Mouse (Mus musculus) lung, embryonic 16.5 days (tissue): ENCODE results near the gene Ly6g5b. TPM values are rescaled to one million over a fixed set of nuclear protein-coding genes. Genes with fewer than 3 reads are reported as not detected.

ENCODE experiments used
- ATAC-seq: fragments of 200-750 bp; cut with Nextera tagmentation; 2 replicates; pipeline ENCODE4 v1.8.0; 2017; ENCODE audit warnings: low read depth, mild to moderate bottlenecking, moderate library complexity
- H3K27ac ChIP-seq: fragments of 300-500 bp; sonication (generic); 2 replicates; pipeline ENCODE4 v1.5.1; 2014; ENCODE audit warnings: mild to moderate bottlenecking, control low read depth, low read length
- H3K27me3 ChIP-seq: fragments of 300-500 bp; sonication (generic); 2 replicates; pipeline ENCODE4 v1.6.1; 2014; ENCODE audit warnings: low read depth, low read length, mixed read lengths; ENCODE audit not compliant: control insufficient read depth, insufficient read depth
- H3K36me3 ChIP-seq: fragments of 300-500 bp; sonication (generic); 2 replicates; pipeline ENCODE4 v1.6.1; 2014; ENCODE audit warnings: low read length; ENCODE audit not compliant: control insufficient read depth, insufficient read depth
- H3K4me1 ChIP-seq: fragments of 300-500 bp; sonication (generic); replicated peaks from 2 replicates; pipeline ENCODE4 v1.6.1; 2014; ENCODE audit warnings: low read length, mixed read lengths; ENCODE audit not compliant: control insufficient read depth, insufficient read depth
- H3K4me2 ChIP-seq: fragments of 300-500 bp; sonication (generic); 2 replicates; pipeline ENCODE4 v1.6.1; 2014; ENCODE audit warnings: low read depth, low read length, control low read depth
- H3K4me3 ChIP-seq: fragments of 300-500 bp; sonication (generic); 2 replicates; pipeline ENCODE4 v1.5.1; 2014; ENCODE audit warnings: mild to moderate bottlenecking, low read length, control low read depth
- H3K9ac ChIP-seq: fragments of 300-500 bp; sonication (generic); 2 replicates; pipeline ENCODE4 v1.6.1; 2014; ENCODE audit warnings: low read length, control low read depth
- H3K9me3 ChIP-seq: fragments of 300-500 bp; sonication (generic); 2 replicates; pipeline ENCODE4 v1.6.1; 2016; ENCODE audit warnings: low read length; ENCODE audit not compliant: control insufficient read depth
- WGBS: fragments of 180-500 bp; shearing (Covaris S2); extraction: QIAGEN DNeasy Blood & Tissue Kit; methylation state at CpG from one replicate; pipeline ENCODE4 v1.1.7; 2014; 5-methylcytosine and 5-hydroxymethylcytosine counted together
- polyA plus RNA-seq: library from polyadenylated mRNA; unstranded; fragments of >200 nt; fragmentation: Nextera tagmentation; extraction: Ambion mirVana; gene quantifications from 2 replicates; pipeline ENCODE4 v1.2.1, GENCODE M21; 2015

Ly6g5b gene
- polyA plus RNA-seq, 1 experiment from 2014 or later = 0.60 TPM

DNA sequence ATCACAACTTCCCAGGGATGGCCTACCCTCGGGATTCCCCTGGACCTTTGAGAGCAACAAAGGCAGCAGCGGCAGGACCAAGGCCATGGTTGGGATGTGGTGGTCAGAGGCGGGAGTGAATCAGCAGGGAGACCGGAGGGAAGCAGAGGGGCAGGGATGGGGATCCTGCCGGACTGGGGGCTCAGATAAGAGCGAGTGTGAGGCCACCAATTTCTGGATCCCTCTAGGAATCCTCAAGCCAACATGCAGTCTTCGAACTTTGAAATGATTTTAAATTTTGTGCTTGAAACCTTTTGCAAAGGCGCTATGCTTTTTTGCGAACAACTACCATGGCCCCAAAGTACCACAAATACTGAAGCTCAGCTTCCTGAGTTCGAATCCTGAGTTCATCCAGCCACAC is 49.1 kb downstream of the Ly6g5b start, which contains the start of gene Mpig6b:
Mpig6b (minus strand) TSS at position 101 of the 400 bp plus-strand sequence.
- ATAC-seq = no peak
- H3K4me2 ChIP-seq = peak within 1 kb of the TSS; percentile 70
- peak within 1 kb of the TSS; percentile 61 for H3K9ac ChIP-seq
- H3K36me3 ChIP-seq = peaks cover 18% of the 10 kb centered on the region
- H3K4me1 ChIP-seq = peaks cover 24% of the 10 kb centered on the region
- H3K9me3 ChIP-seq = no peaks in the 10 kb centered on the region
- 43% methylated on average over 10 of the region's 10 CpGs for WGBS
- peak within 1 kb of the TSS; percentile 94 for H3K27ac ChIP-seq
- peak within 1 kb of the TSS; percentile 43 for H3K4me3 ChIP-seq
- H3K27me3 ChIP-seq = no peaks in the 10 kb centered on the region

DNA sequence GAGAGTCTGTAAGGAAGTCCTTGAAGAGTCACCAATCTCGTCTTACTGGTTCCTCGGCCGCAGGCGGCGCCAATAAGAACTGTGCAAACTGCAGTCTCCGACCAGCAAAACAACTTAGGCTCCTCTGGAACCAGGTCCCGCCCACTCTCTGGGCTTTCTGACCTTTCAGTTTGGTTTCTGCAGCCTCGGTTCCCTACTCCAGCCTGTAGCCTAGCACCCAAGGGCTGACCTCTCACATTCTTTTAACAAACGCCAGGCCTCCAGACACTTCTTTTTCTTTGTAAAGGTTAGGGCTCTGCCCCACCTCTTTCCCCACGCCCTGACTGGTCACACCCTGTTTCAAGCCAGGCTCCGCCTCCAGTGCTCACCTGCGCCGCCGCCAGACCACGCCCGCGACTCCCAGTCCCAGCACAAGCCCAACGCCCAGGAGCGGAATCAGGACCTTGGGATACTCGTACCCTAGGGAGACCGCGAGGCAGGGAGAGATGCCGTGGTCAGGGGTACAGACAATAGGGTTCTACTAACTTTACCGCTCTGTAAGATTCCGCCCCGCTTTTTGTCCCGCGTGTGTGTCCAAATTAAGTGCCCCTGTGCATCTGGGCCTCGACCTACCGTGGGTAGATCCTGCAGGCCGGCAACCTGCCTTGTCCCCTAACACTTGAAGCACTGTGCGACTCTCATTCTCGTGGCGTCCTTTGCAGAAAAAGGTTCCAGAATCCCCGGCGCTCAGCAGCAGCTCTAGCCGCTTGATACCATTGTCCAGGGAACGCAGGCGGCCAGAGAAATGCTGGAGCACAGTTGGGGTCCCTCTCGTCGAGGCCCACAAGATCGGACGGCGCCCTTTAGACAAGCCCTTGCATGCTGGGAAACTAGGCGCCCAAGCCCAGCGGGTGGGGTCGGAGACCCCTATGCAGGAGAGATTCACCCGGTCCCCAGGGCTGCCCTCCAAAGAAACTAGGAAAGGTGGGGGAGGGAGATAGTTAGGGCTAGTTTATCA is 50.0 kb downstream of the Ly6g5b start, which contains the start of gene Ly6g6c:
Ly6g6c (plus strand) TSS at position 438 of the 997 bp plus-strand sequence.
- 2% methylated on average over 48 of the region's 48 CpGs for WGBS
- H3K9ac ChIP-seq = peak within 1 kb of the TSS; percentile 61
- no peaks in the 10 kb centered on the region for H3K9me3 ChIP-seq
- H3K4me1 ChIP-seq = peaks cover 31% of the 10 kb centered on the region
- peak; percentile 88 for ATAC-seq
- H3K4me3 ChIP-seq = peak within 1 kb of the TSS; percentile 43
- H3K36me3 ChIP-seq = peaks cover 22% of the 10 kb centered on the region
- peak within 1 kb of the TSS; percentile 70 for H3K4me2 ChIP-seq
- H3K27me3 ChIP-seq = no peaks in the 10 kb centered on the region
- peak within 1 kb of the TSS; percentile 94 for H3K27ac ChIP-seq

DNA sequence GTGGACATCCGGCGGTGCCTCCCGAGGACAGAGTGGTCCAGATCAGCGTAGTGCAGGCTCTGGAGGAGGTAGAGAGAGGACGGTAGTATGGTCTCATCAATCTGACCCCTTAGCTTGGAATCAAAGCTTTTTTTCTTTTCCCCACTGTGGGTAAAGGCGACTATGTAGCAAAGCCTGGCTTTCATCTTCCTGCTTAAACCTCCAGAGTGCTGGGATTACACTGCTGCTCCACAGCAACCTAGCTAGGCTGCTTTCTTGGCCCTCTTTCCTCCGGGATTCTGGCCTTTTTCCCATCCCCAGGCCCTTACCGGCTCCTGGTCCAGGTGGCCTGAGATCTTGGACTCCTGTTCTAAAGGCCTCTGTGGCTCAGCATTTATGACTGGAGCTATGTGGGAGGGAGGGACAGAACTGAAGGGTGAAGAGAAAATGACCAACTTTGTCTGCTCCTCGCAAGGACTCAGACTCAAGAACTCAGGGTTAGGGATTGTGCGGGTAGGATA is 50.8 kb downstream of the Ly6g5b start:
- peak overlapping the region; percentile 94 for H3K27ac ChIP-seq
- no peaks in the 10 kb centered on the region for H3K9me3 ChIP-seq
- no peaks in the 10 kb centered on the region for H3K27me3 ChIP-seq
- H3K4me2 ChIP-seq = peak overlapping the region; percentile 70
- H3K4me1 ChIP-seq = peaks cover 35% of the 10 kb centered on the region
- no peak for ATAC-seq
- H3K4me3 ChIP-seq = peak overlapping the region; percentile 43
- WGBS = 22% methylated on average over 10 of the region's 10 CpGs
- H3K36me3 ChIP-seq = peaks cover 22% of the 10 kb centered on the region
- H3K9ac ChIP-seq = peak overlapping the region; percentile 61

Other genes starting within 250 kb of the Ly6g5b start
- 2.3 and 2.5 TPM in 2 replicates for gene Zbtb12, start 235.9 kb downstream of the Ly6g5b start, polyA plus RNA-seq
- not detected in 2 replicates for gene Gm20547, start 233.4 kb downstream of the Ly6g5b start, polyA plus RNA-seq
- 3.2 and 4.8 TPM in 2 replicates for gene C2, start 217.2 kb downstream of the Ly6g5b start, polyA plus RNA-seq
- gene Ehmt2, start 217.0 kb downstream of the Ly6g5b start, polyA plus RNA-seq = 58.2 and 62.2 TPM in 2 replicates
- 1.5 and 1.9 TPM in 2 replicates for gene Slc44a4, start 201.0 kb downstream of the Ly6g5b start, polyA plus RNA-seq
- 19.0 and 20.4 TPM in 2 replicates for gene Neu1, start 184.2 kb downstream of the Ly6g5b start, polyA plus RNA-seq
- gene Hspa1b, start 156.2 kb downstream of the Ly6g5b start, polyA plus RNA-seq = 0.10 and 0.19 TPM in 2 replicates
- 1.2 TPM in 1 of 2 replicates, not detected in the other for gene Gm20481, start 145.5 kb downstream of the Ly6g5b start, polyA plus RNA-seq
- 4.4 and 4.8 TPM in 2 replicates for gene Hspa1a, start 143.3 kb downstream of the Ly6g5b start, polyA plus RNA-seq
- gene Hspa1l, start 142.7 kb downstream of the Ly6g5b start, polyA plus RNA-seq = 0.55 and 0.65 TPM in 2 replicates
- gene Lsm2, start 133.6 kb downstream of the Ly6g5b start, polyA plus RNA-seq = 178 and 189 TPM in 2 replicates
- 88.0 and 96.2 TPM in 2 replicates for gene Vars, start 114.4 kb downstream of the Ly6g5b start, polyA plus RNA-seq
- 0.14 and 0.25 TPM in 2 replicates for gene Vwa7, start 98.8 kb downstream of the Ly6g5b start, polyA plus RNA-seq
- 4.3 and 4.6 TPM in 2 replicates for gene Sapcd1, start 87.4 kb downstream of the Ly6g5b start, polyA plus RNA-seq
- 4.7 and 4.9 TPM in 2 replicates for gene Msh5, start 68.7 kb downstream of the Ly6g5b start, polyA plus RNA-seq
- 298 and 322 TPM in 2 replicates for gene Clic1, start 65.5 kb downstream of the Ly6g5b start, polyA plus RNA-seq
- gene Ddah2, start 56.4 kb downstream of the Ly6g5b start, polyA plus RNA-seq = 305 and 309 TPM in 2 replicates
- gene Ly6g6c, start 50.0 kb downstream of the Ly6g5b start, polyA plus RNA-seq = 0.53 and 0.97 TPM in 2 replicates
- gene Mpig6b, start 49.2 kb downstream of the Ly6g5b start, polyA plus RNA-seq = 1.1 and 1.2 TPM in 2 replicates
- 1.8 and 2.3 TPM in 2 replicates for gene Ly6g6e, start 38.5 kb downstream of the Ly6g5b start, polyA plus RNA-seq
- 7.0 and 9.0 TPM in 2 replicates for gene Ly6g6d, start 37.4 kb downstream of the Ly6g5b start, polyA plus RNA-seq
- gene Ly6g6f, start 29.8 kb downstream of the Ly6g5b start, polyA plus RNA-seq = 0.31 and 0.79 TPM in 2 replicates
- gene Abhd16a, start 26.2 kb downstream of the Ly6g5b start, polyA plus RNA-seq = 98.3 and 100 TPM in 2 replicates
- gene Ly6g5c, start 7.1 kb downstream of the Ly6g5b start, polyA plus RNA-seq = not detected in 2 replicates
- gene Gpank1, start 6.0 kb upstream of the Ly6g5b start, polyA plus RNA-seq = 18.3 and 19.7 TPM in 2 replicates
- 242 and 248 TPM in 2 replicates for gene Csnk2b, start 6.6 kb upstream of the Ly6g5b start, polyA plus RNA-seq
- gene D17H6S53E, start 10.9 kb upstream of the Ly6g5b start, polyA plus RNA-seq = 9.7 and 10.4 TPM in 2 replicates
- gene Apom, start 16.6 kb upstream of the Ly6g5b start, polyA plus RNA-seq = 1.4 and 13.6 TPM in 2 replicates
- gene Bag6, start 19.8 kb upstream of the Ly6g5b start, polyA plus RNA-seq = 46.3 and 54.9 TPM in 2 replicates
- 151 and 167 TPM in 2 replicates for gene Prrc2a, start 49.5 kb upstream of the Ly6g5b start, polyA plus RNA-seq
- gene Aif1, start 60.6 kb upstream of the Ly6g5b start, polyA plus RNA-seq = 7.3 and 8.0 TPM in 2 replicates
- 11.3 and 12.4 TPM in 2 replicates for gene Lst1, start 73.0 kb upstream of the Ly6g5b start, polyA plus RNA-seq
- gene Ltb, start 79.0 kb upstream of the Ly6g5b start, polyA plus RNA-seq = 1.0 and 1.5 TPM in 2 replicates
- gene Tnf, start 86.6 kb upstream of the Ly6g5b start, polyA plus RNA-seq = 0.09 and 0.24 TPM in 2 replicates
- 0.30 TPM in 1 of 2 replicates, not detected in the other for gene Lta, start 89.9 kb upstream of the Ly6g5b start, polyA plus RNA-seq
- 1.2 TPM in 1 of 2 replicates, not detected in the other for gene Gm16181, start 105.4 kb upstream of the Ly6g5b start, polyA plus RNA-seq
- gene Atp6v1g2, start 118.2 kb upstream of the Ly6g5b start, polyA plus RNA-seq = 4.9 and 5.9 TPM in 2 replicates
- 10.0 and 11.0 TPM in 2 replicates for gene Nfkbil1, start 120.4 kb upstream of the Ly6g5b start, polyA plus RNA-seq
- 437 and 448 TPM in 2 replicates for gene Ddx39b, start 126.3 kb upstream of the Ly6g5b start, polyA plus RNA-seq
- gene H2-D1, start 147.3 kb upstream of the Ly6g5b start, polyA plus RNA-seq = 141 and 161 TPM in 2 replicates
- gene H2-Q1, start 205.0 kb upstream of the Ly6g5b start, polyA plus RNA-seq = 0.24 and 0.38 TPM in 2 replicates
- gene H2-Q2, start 226.8 kb upstream of the Ly6g5b start, polyA plus RNA-seq = 6.5 and 7.0 TPM in 2 replicates